Mouse (Mus musculus): Measurements from ENCODE around the gene Tardbp.
A peak's percentile ranks its signal among the peaks of the same experiment; 100 is the strongest.

The Tardbp gene

GRCm38 (mm10) chr4:148613738-148614137 is 13.1 kb downstream of the Tardbp start:
- peaks cover 68% of the 10 kb centered on the region for H3K4me1 ChIP-seq (replicated peaks; ENCODE audit: low read depth, low read length)
- TF ChIP-seq NANOG (IDR thresholded peaks at IDR 0.05; ENCODE audit: borderline replicate concordance, low read length) (peak; percentile 58; the same call in 1 of the 2 replicates), POU5F1 (IDR thresholded peaks at IDR 0.05; ENCODE audit: borderline replicate concordance, low read length) (no peak; the same call in 1 of the 2 replicates), CTCF (conservative IDR thresholded peaks at IDR 0.05; ENCODE audit: low read length) (no peak)
- H3K27me3 ChIP-seq (ENCODE audit: insufficient read depth, low read length): no peaks in the 10 kb centered on the region
- peaks cover 97% of the 10 kb centered on the region for H3K36me3 ChIP-seq (ENCODE audit: insufficient read depth, low read length)
- no peak overlapping the region for H3K4me3 ChIP-seq (replicated peaks; ENCODE audit: low read length)
- H3K9me3 ChIP-seq (ENCODE audit: low read length): no peaks in the 10 kb centered on the region

GRCm38 (mm10) chr4:148612557-148612956 is 14.3 kb downstream of the Tardbp start:
- Histone ChIP-seq H3K36me3 (ENCODE audit: insufficient read depth, low read length) (peaks cover 94% of the 10 kb centered on the region), H3K9me3 (ENCODE audit: low read length) (no peaks in the 10 kb centered on the region), H3K4me3 (replicated peaks; ENCODE audit: low read length) (no peak overlapping the region), H3K4me1 (replicated peaks; ENCODE audit: low read depth, low read length) (peaks cover 65% of the 10 kb centered on the region), H3K27me3 (ENCODE audit: insufficient read depth, low read length) (no peaks in the 10 kb centered on the region)
- TF ChIP-seq NANOG (IDR thresholded peaks at IDR 0.05; ENCODE audit: borderline replicate concordance, low read length) (no peak), CTCF (conservative IDR thresholded peaks at IDR 0.05; ENCODE audit: low read length) (no peak), POU5F1 (IDR thresholded peaks at IDR 0.05; ENCODE audit: borderline replicate concordance, low read length) (no peak)

- Histone ChIP-seq H3K9me3 (ENCODE audit: low read length) (no peaks in the 10 kb centered on the region), H3K4me3 (replicated peaks; ENCODE audit: low read length) (no peak overlapping the region), H3K4me1 (replicated peaks; ENCODE audit: low read depth, low read length) (peaks cover 62% of the 10 kb centered on the region), H3K27me3 (ENCODE audit: insufficient read depth, low read length) (no peaks in the 10 kb centered on the region), H3K36me3 (ENCODE audit: insufficient read depth, low read length) (peaks cover 85% of the 10 kb centered on the region)
- no peak for TF ChIP-seq CTCF (conservative IDR thresholded peaks at IDR 0.05; ENCODE audit: low read length)
- TF ChIP-seq NANOG (IDR thresholded peaks at IDR 0.05; ENCODE audit: borderline replicate concordance, low read length): no peak
Measured at GRCm38 (mm10) chr4:148610631-148611364, 16.0 kb downstream of the Tardbp start.

- Histone ChIP-seq H3K27me3 (ENCODE audit: insufficient read depth, low read length) (no peaks in the 10 kb centered on the region), H3K36me3 (ENCODE audit: insufficient read depth, low read length) (peaks cover 78% of the 10 kb centered on the region), H3K9me3 (ENCODE audit: low read length) (no peaks in the 10 kb centered on the region), H3K4me1 (replicated peaks; ENCODE audit: low read depth, low read length) (peaks cover 61% of the 10 kb centered on the region), H3K4me3 (replicated peaks; ENCODE audit: low read length) (no peak overlapping the region)
- TF ChIP-seq CTCF (conservative IDR thresholded peaks at IDR 0.05; ENCODE audit: low read length) (no peak), NANOG (IDR thresholded peaks at IDR 0.05; ENCODE audit: borderline replicate concordance, low read length) (no peak), POU5F1 (IDR thresholded peaks at IDR 0.05; ENCODE audit: borderline replicate concordance, low read length) (no peak)
Measured at GRCm38 (mm10) chr4:148609805-148610204, 17.0 kb downstream of the Tardbp start.

GRCm38 (mm10) chr4:148607758-148608157 is 19.1 kb downstream of the Tardbp start:
- peaks cover 72% of the 10 kb centered on the region for H3K36me3 ChIP-seq (ENCODE audit: insufficient read depth, low read length)
- H3K9me3 ChIP-seq (ENCODE audit: low read length): no peaks in the 10 kb centered on the region
- TF ChIP-seq CTCF (conservative IDR thresholded peaks at IDR 0.05; ENCODE audit: low read length): peak; percentile 78
- no peak for TF ChIP-seq NANOG (IDR thresholded peaks at IDR 0.05; ENCODE audit: borderline replicate concordance, low read length)
- H3K27me3 ChIP-seq (ENCODE audit: insufficient read depth, low read length): no peaks in the 10 kb centered on the region
- no peak overlapping the region for H3K4me3 ChIP-seq (replicated peaks; ENCODE audit: low read length)
- H3K4me1 ChIP-seq (replicated peaks; ENCODE audit: low read depth, low read length): peaks cover 61% of the 10 kb centered on the region

- Histone ChIP-seq H3K4me3 (replicated peaks; ENCODE audit: low read length) (no peak overlapping the region), H3K36me3 (ENCODE audit: insufficient read depth, low read length) (peaks cover 67% of the 10 kb centered on the region), H3K4me1 (replicated peaks; ENCODE audit: low read depth, low read length) (peaks cover 71% of the 10 kb centered on the region), H3K9me3 (ENCODE audit: low read length) (no peaks in the 10 kb centered on the region), H3K27me3 (ENCODE audit: insufficient read depth, low read length) (no peaks in the 10 kb centered on the region)
- TF ChIP-seq POU5F1 (IDR thresholded peaks at IDR 0.05; ENCODE audit: borderline replicate concordance, low read length) (no peak), CTCF (conservative IDR thresholded peaks at IDR 0.05; ENCODE audit: low read length) (peak; percentile 94)
Measured at GRCm38 (mm10) chr4:148604541-148605165, 22.2 kb downstream of the Tardbp start.

- Histone ChIP-seq H3K4me3 (replicated peaks; ENCODE audit: low read length) (peak overlapping the region; percentile 53; the same call in 1 of the 2 replicates), H3K36me3 (ENCODE audit: insufficient read depth, low read length) (peaks cover 69% of the 10 kb centered on the region), H3K27me3 (ENCODE audit: insufficient read depth, low read length) (no peaks in the 10 kb centered on the region), H3K9me3 (ENCODE audit: low read length) (no peaks in the 10 kb centered on the region), H3K4me1 (replicated peaks; ENCODE audit: low read depth, low read length) (peaks cover 71% of the 10 kb centered on the region)
- TF ChIP-seq NANOG (IDR thresholded peaks at IDR 0.05; ENCODE audit: borderline replicate concordance, low read length) (no peak), POU5F1 (IDR thresholded peaks at IDR 0.05; ENCODE audit: borderline replicate concordance, low read length) (no peak), CTCF (conservative IDR thresholded peaks at IDR 0.05; ENCODE audit: low read length) (no peak)
Measured at GRCm38 (mm10) chr4:148604141-148604540, 22.7 kb downstream of the Tardbp start.

GRCm38 (mm10) chr4:148603376-148604139 is 23.3 kb downstream of the Tardbp start:
- TF ChIP-seq CTCF (conservative IDR thresholded peaks at IDR 0.05; ENCODE audit: low read length) (no peak), POU5F1 (IDR thresholded peaks at IDR 0.05; ENCODE audit: borderline replicate concordance, low read length) (no peak), NANOG (IDR thresholded peaks at IDR 0.05; ENCODE audit: borderline replicate concordance, low read length) (no peak)
- H3K36me3 ChIP-seq (ENCODE audit: insufficient read depth, low read length): peaks cover 68% of the 10 kb centered on the region
- peaks cover 71% of the 10 kb centered on the region for H3K4me1 ChIP-seq (replicated peaks; ENCODE audit: low read depth, low read length)
- H3K4me3 ChIP-seq (replicated peaks; ENCODE audit: low read length): peak overlapping the region; percentile 53
- H3K9me3 ChIP-seq (ENCODE audit: low read length): no peaks in the 10 kb centered on the region
- H3K27me3 ChIP-seq (ENCODE audit: insufficient read depth, low read length): no peaks in the 10 kb centered on the region

All from E14TG2a.4 (cell line).